Mouse (Mus musculus) heart, embryonic 16.5 days (tissue): ENCODE measurements at regions not wholly inside any gene's neighbourhood (a gene's known extent, or its start where the extent isn't known, plus 50 kb on each side); places are given as distances from the start of the nearest gene placed in this dataset.
A peak's percentile ranks its signal among the peaks of the same experiment; 100 is the strongest.

Experiments
- ATAC-seq: fragments of 200-750 bp; cut with Nextera tagmentation; replicated peaks from 2 replicates; pipeline ENCODE4 v1.8.0; 2017; ENCODE audit warnings: moderate number of reproducible peaks; ENCODE audit not compliant: insufficient read depth, low FRiP score; ENCODE audit errors: extremely low read depth
- H3K27ac ChIP-seq: fragments of 300-500 bp; sonication (generic); 2 replicates; pipeline ENCODE4 v1.5.1; 2014; ENCODE audit warnings: mild to moderate bottlenecking, low read length, control low read depth, moderate library complexity
- H3K27me3 ChIP-seq: fragments of 300-500 bp; sonication (generic); 2 replicates; pipeline ENCODE4 v1.6.1; 2014; ENCODE audit warnings: low read length, mixed read lengths; ENCODE audit not compliant: control insufficient read depth, insufficient read depth
- H3K36me3 ChIP-seq: fragments of 300-500 bp; sonication (generic); 2 replicates; pipeline ENCODE4 v1.6.1; 2014; ENCODE audit not compliant: control insufficient read depth, insufficient read depth
- H3K4me1 ChIP-seq: fragments of 300-500 bp; sonication (generic); 2 replicates; pipeline ENCODE4 v1.6.1; 2014; ENCODE audit warnings: low read length, mixed read lengths; ENCODE audit not compliant: control insufficient read depth, insufficient read depth
- H3K4me2 ChIP-seq: fragments of 300-500 bp; sonication (generic); 2 replicates; pipeline ENCODE4 v1.6.1; 2014; ENCODE audit warnings: low read depth, mild to moderate bottlenecking, control low read depth, low read length
- H3K4me3 ChIP-seq: fragments of 300-500 bp; sonication (generic); 2 replicates; pipeline ENCODE4 v1.5.1; 2014; ENCODE audit warnings: mild to moderate bottlenecking, control low read depth, low read length
- H3K9ac ChIP-seq: fragments of 300-500 bp; sonication (generic); 2 replicates; pipeline ENCODE4 v1.6.1; 2014; ENCODE audit warnings: low read length, control low read depth
- H3K9me3 ChIP-seq: fragments of 300-500 bp; sonication (generic); replicated peaks from 2 replicates; pipeline ENCODE4 v1.6.1; 2016; ENCODE audit warnings: low read length; ENCODE audit not compliant: control insufficient read depth
- WGBS: fragments of 180-500 bp; shearing (Covaris S2); extraction: QIAGEN DNeasy Blood & Tissue Kit; methylation state at CpG from one replicate; pipeline ENCODE4 v1.1.7; 2014; 5-methylcytosine and 5-hydroxymethylcytosine counted together

GRCm38 (mm10) chr11:18370861-18371260 is 417.2 kb upstream of the Etaa1 start:
- Histone ChIP-seq H3K36me3 (no peaks in the 10 kb centered on the region), H3K9ac (no peak overlapping the region), H3K4me2 (no peak overlapping the region), H3K4me1 (0 out of 2 replicates have a peak, but pooled peaks cover 6% of the 10 kb centered on the region), H3K27me3 (no peaks in the 10 kb centered on the region), H3K9me3 (no peaks in the 10 kb centered on the region), H3K27ac (no peak overlapping the region), H3K4me3 (no peak overlapping the region)
- 33% methylated on average over 3 of the region's 3 CpGs for WGBS
- no peak for ATAC-seq

- WGBS: 16% methylated on average over 3 of the region's 3 CpGs
- Histone ChIP-seq H3K9ac (no peak overlapping the region), H3K4me2 (no peak overlapping the region; the same call in 1 of the 2 replicates), H3K27me3 (no peaks in the 10 kb centered on the region), H3K27ac (no peak overlapping the region), H3K9me3 (no peaks in the 10 kb centered on the region), H3K36me3 (no peaks in the 10 kb centered on the region), H3K4me3 (no peak overlapping the region), H3K4me1 (peaks cover 3% of the 10 kb centered on the region; the same call in 1 of the 2 replicates)
- 0 out of 2 replicates have a peak, but pooled peaks have one; percentile 45 for ATAC-seq
Measured at GRCm38 (mm10) chr11:18354866-18355265, 401.2 kb upstream of the Etaa1 start.

GRCm38 (mm10) chr11:18354156-18354555 is 400.5 kb upstream of the Etaa1 start:
- Histone ChIP-seq H3K27ac (no peak overlapping the region), H3K4me1 (peaks cover 3% of the 10 kb centered on the region; the same call in 1 of the 2 replicates), H3K9ac (no peak overlapping the region), H3K9me3 (no peaks in the 10 kb centered on the region), H3K36me3 (no peaks in the 10 kb centered on the region), H3K27me3 (no peaks in the 10 kb centered on the region), H3K4me3 (no peak overlapping the region), H3K4me2 (no peak overlapping the region)
- 63% methylated on average over 4 of the region's 4 CpGs for WGBS
- no peak for ATAC-seq

- 89% methylated on average over 3 of the region's 3 CpGs for WGBS
- Histone ChIP-seq H3K36me3 (no peaks in the 10 kb centered on the region), H3K9me3 (no peaks in the 10 kb centered on the region), H3K27me3 (no peaks in the 10 kb centered on the region), H3K9ac (no peak overlapping the region), H3K27ac (no peak overlapping the region), H3K4me2 (no peak overlapping the region), H3K4me3 (no peak overlapping the region), H3K4me1 (no peaks in the 10 kb centered on the region)
- ATAC-seq: no peak
Measured at GRCm38 (mm10) chr11:18347841-18348240, 394.2 kb upstream of the Etaa1 start.

- no peak for ATAC-seq
- H3K4me3 ChIP-seq: no peak overlapping the region
- H3K4me1 ChIP-seq: no peaks in the 10 kb centered on the region
- no peak overlapping the region for H3K9ac ChIP-seq
- WGBS: 59% methylated on average over 8 of the region's 8 CpGs
- H3K36me3 ChIP-seq: no peaks in the 10 kb centered on the region
- H3K4me2 ChIP-seq: no peak overlapping the region
- H3K9me3 ChIP-seq: no peaks in the 10 kb centered on the region
- H3K27me3 ChIP-seq: no peaks in the 10 kb centered on the region
- H3K27ac ChIP-seq: no peak overlapping the region
Measured at GRCm38 (mm10) chr11:18313510-18314301, 360.0 kb upstream of the Etaa1 start.

- Histone ChIP-seq H3K27me3 (no peaks in the 10 kb centered on the region), H3K9ac (no peak overlapping the region), H3K36me3 (no peaks in the 10 kb centered on the region), H3K4me3 (no peak overlapping the region), H3K4me2 (no peak overlapping the region), H3K27ac (peak overlapping the region; percentile 49), H3K4me1 (peaks cover 11% of the 10 kb centered on the region), H3K9me3 (no peaks in the 10 kb centered on the region)
- WGBS: 32% methylated on average over 2 of the region's 2 CpGs
- peak; percentile 89 for ATAC-seq
Measured at GRCm38 (mm10) chr11:18296194-18297125, 342.8 kb upstream of the Etaa1 start.

- H3K4me3 ChIP-seq: no peak overlapping the region
- WGBS: 49% methylated on average over 2 of the region's 2 CpGs
- no peak overlapping the region for H3K27ac ChIP-seq
- no peak overlapping the region for H3K9ac ChIP-seq
- no peak overlapping the region for H3K4me2 ChIP-seq
- no peaks in the 10 kb centered on the region for H3K36me3 ChIP-seq
- H3K4me1 ChIP-seq: no peaks in the 10 kb centered on the region
- ATAC-seq: no peak
- no peaks in the 10 kb centered on the region for H3K9me3 ChIP-seq
- H3K27me3 ChIP-seq: no peaks in the 10 kb centered on the region
Measured at GRCm38 (mm10) chr11:18278585-18279136, 325.0 kb upstream of the Etaa1 start.

GRCm38 (mm10) chr11:18272392-18272791 is 318.7 kb upstream of the Etaa1 start:
- Histone ChIP-seq H3K27me3 (no peaks in the 10 kb centered on the region), H3K9me3 (no peaks in the 10 kb centered on the region), H3K27ac (no peak overlapping the region), H3K9ac (no peak overlapping the region), H3K4me3 (no peak overlapping the region), H3K36me3 (no peaks in the 10 kb centered on the region), H3K4me1 (no peaks in the 10 kb centered on the region), H3K4me2 (no peak overlapping the region)
- no peak for ATAC-seq
- 73% methylated on average over 1 of the region's 1 CpGs for WGBS
